ENCODE assay signal across 9 mouse cellular contexts in the genomic region with DNA sequence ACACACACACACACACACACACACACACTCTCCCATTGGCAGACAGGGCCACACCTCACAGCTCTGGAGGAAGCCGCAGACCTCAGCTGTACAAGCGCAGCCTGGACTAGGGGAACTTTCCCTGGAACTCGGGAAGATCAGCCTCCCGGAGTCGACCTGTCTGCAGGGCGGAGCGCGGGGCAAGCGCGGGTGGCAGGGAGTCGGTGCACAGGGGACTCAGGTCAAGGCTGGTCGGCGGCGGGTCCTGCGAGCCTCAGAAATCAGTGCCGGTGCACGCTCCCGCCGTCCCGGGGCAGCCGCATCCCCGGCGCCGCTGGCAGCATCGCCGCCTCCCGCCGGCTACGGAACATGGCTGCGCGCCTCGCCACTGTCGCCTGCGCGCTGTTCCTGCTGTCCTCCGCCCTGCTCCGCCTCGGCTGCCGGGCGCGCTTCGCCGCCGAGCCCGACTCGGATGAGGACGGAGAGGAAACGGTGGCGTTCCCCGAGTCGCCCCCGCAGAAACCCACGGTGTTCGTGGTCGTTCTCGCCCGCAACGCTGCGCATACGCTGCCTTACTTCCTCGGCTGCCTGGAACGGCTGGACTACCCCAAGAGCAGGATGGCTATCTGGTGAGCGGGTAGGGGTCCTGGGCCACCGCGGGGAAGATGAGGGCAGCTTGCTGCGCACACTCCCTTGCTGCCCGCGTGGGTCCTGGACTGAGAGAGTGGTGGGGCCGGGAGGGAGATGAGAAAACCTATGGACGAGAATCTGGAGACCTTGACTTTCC. TPM values are rescaled to one million over a fixed set of nuclear protein-coding genes. Genes with fewer than 3 reads are reported as not detected.
DNase-seq lines count a peak whose midpoint lies in the region; ATAC-seq and TF ChIP-seq lines count a peak whose summit lies in the region.
"Had no signal": no experiment of that assay in that cellular context is flagged by ENCODE, and none has a peak within 500 bp of the region (broad histone marks: within the 10 kb centered on the region; RNA-seq: fewer than 3 reads in every experiment).

A gene (plus strand): TSS at position 41 of the 766 bp plus-strand sequence.

- peak within 1 kb of the TSS; percentile 79 for H3K9ac ChIP-seq in embryonic facial prominence, embryonic 13.5 days
- peak within 1 kb of the TSS; percentile 72 for H3K9ac ChIP-seq in limb, embryonic 14.5 days (ENCODE audit: low read depth, low read length, severe bottlenecking)
- peak within 1 kb of the TSS; percentile 73 for H3K9ac ChIP-seq in midbrain, embryonic 12.5 days (replicated peaks)
- H3K9ac ChIP-seq in stomach, embryonic 14.5 days (replicated peaks; ENCODE audit: low read depth, low read length), result peak within 1 kb of the TSS; percentile 49

- peak within 1 kb of the TSS; percentile 24; the same call in 1 of the 2 replicates for H3K4me3 ChIP-seq in spleen, adult 2 months (ENCODE audit: extremely low read depth, insufficient read depth, insufficient read length)
- H3K4me3 ChIP-seq in embryonic facial prominence, embryonic 13.5 days, result peak within 1 kb of the TSS; percentile 68
- H3K4me3 ChIP-seq in heart, embryonic 10.5 days, result peak within 1 kb of the TSS; percentile 77
- peak within 1 kb of the TSS; percentile 70 for H3K4me3 ChIP-seq in limb, embryonic 14.5 days (replicated peaks; ENCODE audit: low read length)
- H3K4me3 ChIP-seq in midbrain, embryonic 12.5 days, result peak within 1 kb of the TSS; percentile 67
- peak within 1 kb of the TSS; percentile 51 for H3K4me3 ChIP-seq in stomach, embryonic 14.5 days (ENCODE audit: low read depth, low read length)

- H3K36me3 ChIP-seq in spleen, adult 2 months (ENCODE audit: control insufficient read depth, insufficient read depth, low read length), result no peaks in the 10 kb centered on the region
- H3K36me3 ChIP-seq in embryonic facial prominence, embryonic 13.5 days, result no peaks in the 10 kb centered on the region
- no peaks in the 10 kb centered on the region for H3K36me3 ChIP-seq in heart, embryonic 10.5 days
- no peaks in the 10 kb centered on the region for H3K36me3 ChIP-seq in limb, embryonic 14.5 days (ENCODE audit: control insufficient read depth, insufficient read depth, low read length)
- no peaks in the 10 kb centered on the region for H3K36me3 ChIP-seq in midbrain, embryonic 12.5 days
- no peaks in the 10 kb centered on the region for H3K36me3 ChIP-seq in stomach, embryonic 14.5 days (ENCODE audit: control insufficient read depth, insufficient read depth, low read length)

- WGBS in spleen, adult 2 months, result 2% methylated on average over 66 of the region's 70 CpGs
- under 1% methylated on average over 69 of the region's 70 CpGs for WGBS in embryonic facial prominence, embryonic 13.5 days
- under 1% methylated on average over 70 of the region's 70 CpGs for WGBS in heart, embryonic 10.5 days
- WGBS in limb, embryonic 14.5 days, result under 1% methylated on average over 67 of the region's 70 CpGs
- WGBS in midbrain, embryonic 12.5 days, result under 1% methylated on average over 67 of the region's 70 CpGs
- WGBS in stomach, embryonic 14.5 days, result under 1% methylated on average over 66 of the region's 70 CpGs

- H3K4me2 ChIP-seq in embryonic facial prominence, embryonic 13.5 days, result peak within 1 kb of the TSS; percentile 93
- H3K4me2 ChIP-seq in limb, embryonic 14.5 days (replicated peaks; ENCODE audit: low read depth, low read length, severe bottlenecking), result peak within 1 kb of the TSS; percentile 95
- peak within 1 kb of the TSS; percentile 91 for H3K4me2 ChIP-seq in midbrain, embryonic 12.5 days (replicated peaks)
- peak within 1 kb of the TSS; percentile 78 for H3K4me2 ChIP-seq in stomach, embryonic 14.5 days (replicated peaks; ENCODE audit: low read depth, low read length)

- peak in 1 of 2 experiments; percentile 4 for DNase-seq in spleen, adult 2 months (ENCODE audit: low read depth in 1 of 2, low spot score in 2 of 2)
- DNase-seq in spleen, postnatal 14 days (ENCODE audit: low spot score in 2 of 2), result no peak
- DNase-seq in heart, embryonic 10.5 days (ENCODE audit: low spot score), result peak; percentile 86
- DNase-seq in kidney, adult 18-20 months, result peak; percentile 77
- DNase-seq in limb, embryonic 14.5 days (ENCODE audit: low spot score), result peak; percentile 60

- 0 out of 2 replicates have a peak, but pooled peaks cover 9% of the 10 kb centered on the region for H3K9me3 ChIP-seq in embryonic facial prominence, embryonic 13.5 days
- no peaks in the 10 kb centered on the region for H3K9me3 ChIP-seq in heart, embryonic 10.5 days
- no peaks in the 10 kb centered on the region for H3K9me3 ChIP-seq in limb, embryonic 14.5 days (ENCODE audit: control insufficient read depth, low read length)
- no peaks in the 10 kb centered on the region for H3K9me3 ChIP-seq in midbrain, embryonic 12.5 days
- no peaks in the 10 kb centered on the region; the same call in 1 of the 2 replicates for H3K9me3 ChIP-seq in stomach, embryonic 14.5 days (ENCODE audit: control insufficient read depth, low read depth, low read length)

- TF ChIP-seq CTCF in spleen, adult 2 months (IDR thresholded peaks at IDR 0.05; ENCODE audit: extremely low read depth, insufficient read depth, insufficient read length, insufficient replicate concordance), result no peak

- H3K27me3 ChIP-seq in spleen, adult 2 months (ENCODE audit: control insufficient read depth, insufficient read depth, low read length), result peaks cover 6% of the 10 kb centered on the region; the same call in 1 of the 2 replicates
- peaks cover 24% of the 10 kb centered on the region for H3K27me3 ChIP-seq in embryonic facial prominence, embryonic 13.5 days
- peaks cover 3% of the 10 kb centered on the region; the same call in 1 of the 2 replicates for H3K27me3 ChIP-seq in heart, embryonic 10.5 days (ENCODE audit: insufficient read depth, poor library complexity, severe bottlenecking)
- peaks cover 8% of the 10 kb centered on the region; the same call in 1 of the 2 replicates for H3K27me3 ChIP-seq in limb, embryonic 14.5 days (ENCODE audit: control insufficient read depth, insufficient read depth, low read length)
- peaks cover 27% of the 10 kb centered on the region for H3K27me3 ChIP-seq in midbrain, embryonic 12.5 days
- H3K27me3 ChIP-seq in stomach, embryonic 14.5 days (ENCODE audit: control insufficient read depth, insufficient read depth, low read length), result peaks cover 10% of the 10 kb centered on the region; the same call in 1 of the 2 replicates
- H3K27me3 ChIP-seq: CH12.LX had no signal

- no peaks in the 10 kb centered on the region; the same call in none of the 2 replicates for H3K4me1 ChIP-seq in spleen, adult 2 months (ENCODE audit: control insufficient read depth, insufficient read depth, insufficient read length)
- peaks cover 18% of the 10 kb centered on the region for H3K4me1 ChIP-seq in embryonic facial prominence, embryonic 13.5 days
- peaks cover 15% of the 10 kb centered on the region; the same call in 1 of the 2 replicates for H3K4me1 ChIP-seq in heart, embryonic 10.5 days
- H3K4me1 ChIP-seq in limb, embryonic 14.5 days (ENCODE audit: control insufficient read depth, insufficient read depth, low read length), result peaks cover 10% of the 10 kb centered on the region; the same call in 1 of the 2 replicates
- peaks cover 11% of the 10 kb centered on the region for H3K4me1 ChIP-seq in midbrain, embryonic 12.5 days
- 0 out of 2 replicates have a peak, but pooled peaks cover 4% of the 10 kb centered on the region for H3K4me1 ChIP-seq in stomach, embryonic 14.5 days (ENCODE audit: control insufficient read depth, insufficient read depth, low read length)

- ATAC-seq in embryonic facial prominence, embryonic 13.5 days (ENCODE audit: insufficient number of reproducible peaks, insufficient read depth, low FRiP score, low TSS enrichment, low read depth), result peak; percentile 72
- peak; percentile 81 for ATAC-seq in limb, embryonic 14.5 days (ENCODE audit: low FRiP score, low read depth)
- peak; percentile 89 for ATAC-seq in midbrain, embryonic 12.5 days (ENCODE audit: low FRiP score, low read depth)
- ATAC-seq in stomach, embryonic 14.5 days (ENCODE audit: insufficient number of reproducible peaks, insufficient read depth, low FRiP score, low read depth), result peak; percentile 67

- H3K27ac ChIP-seq in spleen, adult 2 months (ENCODE audit: insufficient read depth, low read length), result no peak within 1 kb of the TSS
- peak within 1 kb of the TSS; percentile 68 for H3K27ac ChIP-seq in embryonic facial prominence, embryonic 13.5 days
- H3K27ac ChIP-seq in heart, embryonic 10.5 days, result peak within 1 kb of the TSS; percentile 89
- H3K27ac ChIP-seq in limb, embryonic 14.5 days (replicated peaks; ENCODE audit: low read depth, low read length), result peak within 1 kb of the TSS; percentile 55; the same call in 1 of the 2 replicates
- H3K27ac ChIP-seq in midbrain, embryonic 12.5 days (replicated peaks), result peak within 1 kb of the TSS; percentile 46; the same call in 1 of the 2 replicates
- no peak within 1 kb of the TSS for H3K27ac ChIP-seq in stomach, embryonic 14.5 days (ENCODE audit: low read length)

- TF ChIP-seq POLR2A in spleen, adult 2 months (IDR thresholded peaks at IDR 0.05; ENCODE audit: low read depth, low read length), result no peak
- TF ChIP-seq POLR2A in limb, embryonic 14.5 days (IDR thresholded peaks at IDR 0.05; ENCODE audit: borderline replicate concordance, extremely low read depth, insufficient read depth, insufficient read length), result no peak

RNA-seq across cellular contexts. Expression of the gene that starts here (rescaled TPM):
- 0.32 and 0.36 TPM in 2 replicates for polyA plus RNA-seq in spleen, adult 2 months (2012; rRNA removed)
- 3.8 and 4.6 TPM in 2 replicates for polyA plus RNA-seq in embryonic facial prominence, embryonic 13.5 days (2015; fragmentation: Nextera tagmentation; extraction: Ambion mirVana)
- 2.4 and 4.3 TPM in 2 replicates for polyA plus RNA-seq in heart, embryonic 10.5 days (2016; fragmentation: Nextera tagmentation; extraction: Ambion mirVana)
- polyA plus RNA-seq in limb, embryonic 14.5 days (2012; rRNA removed), result 16.3 and 16.7 TPM in 2 replicates
- polyA plus RNA-seq in limb, embryonic 14.5 days (2014; fragmentation: Nextera tagmentation; extraction: Ambion mirVana), result 7.5 and 8.1 TPM in 2 replicates
- polyA plus RNA-seq in midbrain, embryonic 12.5 days (2016; fragmentation: Nextera tagmentation; extraction: Ambion mirVana), result 1.5 and 1.7 TPM in 2 replicates
- 2.1 and 2.2 TPM in 2 replicates for polyA plus RNA-seq in stomach, embryonic 14.5 days (2014; fragmentation: Nextera tagmentation; extraction: Ambion mirVana)

Comparison
In these comparisons a context has a peak if more than half of its experiments do, and no peak if none do; other contexts are left out.
1. DNase-seq: peak in heart, embryonic 10.5 days (single experiment), kidney, adult 18-20 months (single experiment) and limb, embryonic 14.5 days (single experiment); none in spleen, postnatal 14 days (0 of 2).
2. H3K27ac ChIP-seq: peak in embryonic facial prominence, embryonic 13.5 days (single experiment), heart, embryonic 10.5 days (single experiment), limb, embryonic 14.5 days (single experiment) and midbrain, embryonic 12.5 days (single experiment); none in spleen, adult 2 months (single experiment) and stomach, embryonic 14.5 days (single experiment).
3. H3K4me3 ChIP-seq: peak in every context shown above with its lines; median percentile 77 in heart, embryonic 10.5 days; 70 in limb, embryonic 14.5 days; 68 in embryonic facial prominence, embryonic 13.5 days; 67 in midbrain, embryonic 12.5 days; 51 in stomach, embryonic 14.5 days; 24 in spleen, adult 2 months.
4. Peak in every context shown above with its lines, with median percentiles within 50 percentile points of each other: ATAC-seq, H3K4me2 ChIP-seq and H3K9ac ChIP-seq.